Mouse (Mus musculus): ENCODE measurements around the gene Chtf18. TPM values are rescaled to one million over a fixed set of nuclear protein-coding genes. Genes with fewer than 3 reads are reported as not detected.
A peak's percentile ranks its signal among the peaks of the same experiment; 100 is the strongest.

Gene Chtf18
- polyA plus RNA-seq, 1 experiment from 2014 or later, result 74.5 TPM

DNA sequence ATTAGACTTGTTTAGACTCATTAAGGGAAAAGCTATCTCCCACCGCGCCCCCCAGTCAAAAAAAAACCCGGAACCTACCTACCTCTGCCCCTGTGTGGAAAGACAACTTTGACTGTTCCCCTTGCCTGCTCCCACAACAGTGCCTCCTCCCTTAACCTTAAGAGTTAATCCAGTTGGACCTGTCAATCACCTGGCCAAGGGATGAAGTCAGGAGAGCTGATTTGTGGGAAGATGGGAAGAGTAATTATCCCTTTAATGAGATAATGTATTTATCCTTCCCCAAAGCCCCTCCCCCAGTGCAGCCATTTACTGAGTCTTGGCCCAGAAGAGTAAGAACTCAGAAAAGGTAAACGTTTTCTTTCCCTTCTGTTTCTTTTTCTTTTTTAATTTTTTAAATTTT, 38.3 kb downstream of the Chtf18 start:
- no peak overlapping the region for H3K27ac ChIP-seq
- no peak for DNase-seq (ENCODE audit: extremely low spot score, low spot score)
- WGBS, result 79% methylated on average over 4 of the region's 4 CpGs
- peaks cover 19% of the 10 kb centered on the region for H3K4me1 ChIP-seq
- no peaks in the 10 kb centered on the region for H3K9me3 ChIP-seq
- H3K36me3 ChIP-seq (replicated peaks), result no peaks in the 10 kb centered on the region
- no peak overlapping the region for H3K4me3 ChIP-seq
- H3K27me3 ChIP-seq (ENCODE audit: poor library complexity, severe bottlenecking), result peaks cover 12% of the 10 kb centered on the region

DNA sequence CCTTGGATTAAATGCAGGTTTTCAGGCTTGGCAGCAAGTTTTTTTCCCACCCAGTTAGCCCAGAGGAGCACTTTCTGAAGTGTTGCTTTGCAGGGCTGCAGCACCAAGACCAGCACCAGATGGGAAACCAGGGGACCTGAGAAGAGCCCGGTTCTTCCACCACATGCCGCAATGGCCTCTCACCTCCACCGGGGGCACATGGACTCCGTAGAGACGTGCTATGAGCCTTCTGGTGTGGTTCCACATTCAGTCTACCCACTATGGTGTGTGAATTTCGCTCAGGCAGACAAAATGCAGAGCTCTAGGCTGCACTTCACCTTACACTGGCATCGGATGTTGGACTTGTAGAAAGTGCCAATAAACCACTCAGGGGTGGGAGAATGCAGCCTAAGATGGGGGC, 40.9 kb downstream of the Chtf18 start:
- peak; percentile 40 for DNase-seq (ENCODE audit: extremely low spot score, low spot score)
- Histone ChIP-seq H3K4me3 (no peak overlapping the region), H3K27ac (no peak overlapping the region), H3K27me3 (ENCODE audit: poor library complexity, severe bottlenecking) (peaks cover 14% of the 10 kb centered on the region), H3K4me1 (peaks cover 19% of the 10 kb centered on the region), H3K36me3 (replicated peaks) (no peaks in the 10 kb centered on the region), H3K9me3 (no peaks in the 10 kb centered on the region)
- 51% methylated on average over 7 of the region's 7 CpGs for WGBS

DNA sequence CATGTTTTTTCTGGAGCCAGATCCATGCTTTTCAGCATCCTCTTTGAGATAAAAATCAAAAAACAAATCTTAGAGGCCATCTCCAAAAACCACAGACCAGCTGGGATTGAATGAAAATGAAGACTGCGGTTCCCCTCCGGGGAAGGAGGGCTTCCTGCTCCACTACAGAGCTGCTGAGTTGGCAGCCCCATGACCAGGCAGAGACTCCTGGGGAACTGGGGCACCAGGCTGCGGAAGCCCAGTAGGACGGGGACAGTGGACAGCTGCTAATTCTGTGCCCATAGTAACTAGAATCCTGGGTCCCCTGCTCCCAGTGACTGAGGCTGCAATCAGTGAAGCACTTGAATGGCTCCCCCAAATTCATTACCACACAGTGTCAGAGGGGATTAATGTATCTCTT, 45.6 kb downstream of the Chtf18 start:
- 89% methylated on average over 4 of the region's 4 CpGs for WGBS
- Histone ChIP-seq H3K36me3 (replicated peaks) (no peaks in the 10 kb centered on the region), H3K27ac (no peak overlapping the region), H3K4me1 (peaks cover 37% of the 10 kb centered on the region), H3K27me3 (ENCODE audit: poor library complexity, severe bottlenecking) (0 out of 2 replicates have a peak, but pooled peaks cover 4% of the 10 kb centered on the region), H3K4me3 (no peak overlapping the region), H3K9me3 (no peaks in the 10 kb centered on the region)
- DNase-seq (ENCODE audit: extremely low spot score, low spot score), result no peak

DNA sequence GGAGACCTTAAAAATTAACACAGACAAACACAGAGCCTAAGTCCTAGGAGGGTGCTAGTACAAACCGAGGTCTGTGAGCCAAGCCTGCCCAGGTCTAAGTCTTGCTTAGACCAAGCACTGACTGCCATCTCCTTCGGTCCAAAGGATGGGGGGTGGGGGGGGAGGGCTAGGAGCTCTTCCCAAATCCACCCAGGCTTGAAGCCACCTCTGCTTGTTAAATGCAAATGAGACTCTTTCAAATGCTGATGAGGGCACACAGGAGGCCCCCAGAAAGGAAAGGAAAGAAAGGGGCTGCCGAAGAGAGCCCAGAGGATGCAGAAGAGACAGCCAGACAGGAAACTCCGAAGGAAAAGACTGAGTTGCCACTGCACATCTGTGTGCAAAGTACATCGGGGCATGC, 47.4 kb downstream of the Chtf18 start:
- peak overlapping the region; percentile 74 for H3K27ac ChIP-seq
- H3K9me3 ChIP-seq, result peaks cover 3% of the 10 kb centered on the region; the same call in 1 of the 2 replicates
- peaks cover 32% of the 10 kb centered on the region for H3K4me1 ChIP-seq
- peak overlapping the region; percentile 11 for H3K4me3 ChIP-seq
- 8% methylated on average over 5 of the region's 5 CpGs for WGBS
- no peak for DNase-seq (ENCODE audit: extremely low spot score, low spot score)
- H3K27me3 ChIP-seq (ENCODE audit: poor library complexity, severe bottlenecking), result 0 out of 2 replicates have a peak, but pooled peaks cover 4% of the 10 kb centered on the region
- no peaks in the 10 kb centered on the region for H3K36me3 ChIP-seq (replicated peaks)

DNA sequence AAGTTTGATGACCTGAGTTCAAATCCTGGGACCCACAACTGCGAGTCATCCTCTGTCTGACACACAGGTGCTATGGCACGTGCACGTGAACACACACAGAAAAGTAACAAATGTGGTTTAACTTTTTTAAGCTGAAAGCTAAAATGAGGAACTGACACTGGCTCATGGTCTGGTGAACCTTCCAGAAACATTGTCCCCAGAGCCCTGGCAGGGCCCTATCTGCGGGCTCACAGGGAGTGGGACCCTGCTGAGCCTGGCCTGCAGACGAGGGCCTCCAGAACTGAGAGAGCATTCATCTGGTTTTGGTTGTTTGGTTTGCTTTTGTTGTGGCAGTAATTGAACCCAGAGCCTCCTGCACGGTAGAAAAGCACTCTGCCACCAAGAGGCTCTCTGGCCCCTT, 49.2 kb downstream of the Chtf18 start:
- no peak overlapping the region for H3K4me3 ChIP-seq

DNA sequence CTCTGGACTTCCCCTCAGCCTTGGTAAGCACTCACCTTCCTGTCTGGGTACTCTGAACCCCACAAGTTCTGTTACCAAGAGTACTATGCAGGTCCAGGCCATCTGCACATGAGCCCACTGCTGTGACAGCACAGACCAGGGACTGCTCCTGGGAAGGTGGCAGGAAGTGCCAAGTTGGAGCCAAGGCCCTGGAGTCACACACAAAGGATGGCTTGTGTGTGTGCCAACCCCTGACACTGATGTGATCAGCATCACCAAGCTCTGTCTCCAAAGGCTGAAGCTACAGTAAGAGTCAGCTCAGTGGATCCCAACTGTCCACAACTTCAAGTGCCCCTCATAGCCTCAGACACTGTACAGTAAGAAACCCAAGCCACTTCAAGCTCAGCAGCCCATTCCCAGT, 54.2 kb downstream of the Chtf18 start:
- H3K27ac ChIP-seq, result no peak overlapping the region
- DNase-seq (ENCODE audit: extremely low spot score, low spot score), result no peak
- H3K9me3 ChIP-seq, result peaks cover 3% of the 10 kb centered on the region; the same call in 1 of the 2 replicates
- H3K4me1 ChIP-seq, result peaks cover 12% of the 10 kb centered on the region
- H3K27me3 ChIP-seq (ENCODE audit: poor library complexity, severe bottlenecking), result no peaks in the 10 kb centered on the region
- H3K4me3 ChIP-seq, result no peak overlapping the region
- no peaks in the 10 kb centered on the region for H3K36me3 ChIP-seq (replicated peaks)

More for the DNA sequence above, 49.2 kb downstream of the Chtf18 start:
- peaks cover 32% of the 10 kb centered on the region for H3K4me1 ChIP-seq
- peak overlapping the region; percentile 48 for H3K27ac ChIP-seq
- H3K9me3 ChIP-seq, result peaks cover 3% of the 10 kb centered on the region; the same call in 1 of the 2 replicates
- no peak for DNase-seq (ENCODE audit: extremely low spot score, low spot score)
- H3K27me3 ChIP-seq (ENCODE audit: poor library complexity, severe bottlenecking), result no peaks in the 10 kb centered on the region
- no peaks in the 10 kb centered on the region for H3K36me3 ChIP-seq (replicated peaks)
- 54% methylated on average over 6 of the region's 6 CpGs for WGBS

Small RNA genes lying within 50 kb of the gene (microRNA-seq; reads per million reads assigned to microRNA genes)
- gene Gm25083, result not detected

Other genes starting within 250 kb of the Chtf18 start
- gene Sstr5, start 230.1 kb downstream of the Chtf18 start, polyA plus RNA-seq (2016; fragmentation: Nextera tagmentation; extraction: Ambion mirVana), result 0.10 TPM in 1 of 2 replicates, not detected in the other
- gene Sox8, start 156.7 kb downstream of the Chtf18 start, polyA plus RNA-seq (2016; fragmentation: Nextera tagmentation; extraction: Ambion mirVana), result 10.9 and 12.1 TPM in 2 replicates
- 22.0 and 24.0 TPM in 2 replicates for gene Lmf1, start 148.3 kb downstream of the Chtf18 start, polyA plus RNA-seq (2016; fragmentation: Nextera tagmentation; extraction: Ambion mirVana)
- gene Gng13, start 10.2 kb downstream of the Chtf18 start, polyA plus RNA-seq (2016; fragmentation: Nextera tagmentation; extraction: Ambion mirVana), result 0.57 and 0.59 TPM in 2 replicates
- 22.0 and 24.2 TPM in 2 replicates for gene Rpusd1, start 251 bp upstream of the Chtf18 start, polyA plus RNA-seq (2016; fragmentation: Nextera tagmentation; extraction: Ambion mirVana)
- gene Mslnl, start 8.6 kb upstream of the Chtf18 start, polyA plus RNA-seq (2016; fragmentation: Nextera tagmentation; extraction: Ambion mirVana), result not detected in 2 replicates
- not detected in 2 replicates for gene Msln, start 27.0 kb upstream of the Chtf18 start, polyA plus RNA-seq (2016; fragmentation: Nextera tagmentation; extraction: Ambion mirVana)
- 24.9 and 26.1 TPM in 2 replicates for gene Narfl, start 46.4 kb upstream of the Chtf18 start, polyA plus RNA-seq (2016; fragmentation: Nextera tagmentation; extraction: Ambion mirVana)
- 74.4 and 76.0 TPM in 2 replicates for gene Haghl, start 58.3 kb upstream of the Chtf18 start, polyA plus RNA-seq (2016; fragmentation: Nextera tagmentation; extraction: Ambion mirVana)
- 1.4 and 1.5 TPM in 2 replicates for gene Ccdc78, start 59.2 kb upstream of the Chtf18 start, polyA plus RNA-seq (2016; fragmentation: Nextera tagmentation; extraction: Ambion mirVana)
- gene Fam173a, start 65.5 kb upstream of the Chtf18 start, polyA plus RNA-seq (2016; fragmentation: Nextera tagmentation; extraction: Ambion mirVana), result 68.4 and 79.1 TPM in 2 replicates
- gene AC134908.4, start 68.2 kb upstream of the Chtf18 start, polyA plus RNA-seq (2016; fragmentation: Nextera tagmentation; extraction: Ambion mirVana), result 2.4 and 4.0 TPM in 2 replicates
- gene Metrn, start 69.7 kb upstream of the Chtf18 start, polyA plus RNA-seq (2016; fragmentation: Nextera tagmentation; extraction: Ambion mirVana), result 197 and 204 TPM in 2 replicates
- 7.2 and 7.3 TPM in 2 replicates for gene Fbxl16, start 81.7 kb upstream of the Chtf18 start, polyA plus RNA-seq (2016; fragmentation: Nextera tagmentation; extraction: Ambion mirVana)
- gene Wdr24, start 96.2 kb upstream of the Chtf18 start, polyA plus RNA-seq (2016; fragmentation: Nextera tagmentation; extraction: Ambion mirVana), result 29.6 and 34.0 TPM in 2 replicates
- 53.9 and 58.7 TPM in 2 replicates for gene Jmjd8, start 101.4 kb upstream of the Chtf18 start, polyA plus RNA-seq (2016; fragmentation: Nextera tagmentation; extraction: Ambion mirVana)
- gene Stub1, start 106.0 kb upstream of the Chtf18 start, polyA plus RNA-seq (2016; fragmentation: Nextera tagmentation; extraction: Ambion mirVana), result 403 TPM in 2 replicates
- gene Rhbdl1, start 109.9 kb upstream of the Chtf18 start, polyA plus RNA-seq (2016; fragmentation: Nextera tagmentation; extraction: Ambion mirVana), result 0.93 and 1.3 TPM in 2 replicates
- gene Gm20683, start 114.3 kb upstream of the Chtf18 start, polyA plus RNA-seq (2016; fragmentation: Nextera tagmentation; extraction: Ambion mirVana), result 1.7 and 2.3 TPM in 2 replicates
- 28.0 and 31.2 TPM in 2 replicates for gene Rhot2, start 117.4 kb upstream of the Chtf18 start, polyA plus RNA-seq (2016; fragmentation: Nextera tagmentation; extraction: Ambion mirVana)
- gene Wdr90, start 134.1 kb upstream of the Chtf18 start, polyA plus RNA-seq (2016; fragmentation: Nextera tagmentation; extraction: Ambion mirVana), result 63.3 and 73.0 TPM in 2 replicates
- gene Mcrip2, start 141.3 kb upstream of the Chtf18 start, polyA plus RNA-seq (2016; fragmentation: Nextera tagmentation; extraction: Ambion mirVana), result 20.0 and 21.9 TPM in 2 replicates
- gene Mettl26, start 147.7 kb upstream of the Chtf18 start, polyA plus RNA-seq (2016; fragmentation: Nextera tagmentation; extraction: Ambion mirVana), result 76.7 and 79.1 TPM in 2 replicates
- gene Wfikkn1, start 153.4 kb upstream of the Chtf18 start, polyA plus RNA-seq (2016; fragmentation: Nextera tagmentation; extraction: Ambion mirVana), result 4.0 and 4.2 TPM in 2 replicates
- 29.4 and 30.9 TPM in 2 replicates for gene Rab40c, start 192.3 kb upstream of the Chtf18 start, polyA plus RNA-seq (2016; fragmentation: Nextera tagmentation; extraction: Ambion mirVana)
- gene Pigq, start 217.5 kb upstream of the Chtf18 start, polyA plus RNA-seq (2016; fragmentation: Nextera tagmentation; extraction: Ambion mirVana), result 68.4 and 75.6 TPM in 2 replicates
- 0.89 TPM in 1 of 2 replicates, not detected in the other for gene Nhlrc4, start 217.5 kb upstream of the Chtf18 start, polyA plus RNA-seq (2016; fragmentation: Nextera tagmentation; extraction: Ambion mirVana)
- gene A930017K11Rik, start 225.1 kb upstream of the Chtf18 start, polyA plus RNA-seq (2016; fragmentation: Nextera tagmentation; extraction: Ambion mirVana), result 0.09 and 0.14 TPM in 2 replicates

Data from forebrain, embryonic 10.5 days (tissue).